Mouse (Mus musculus): ENCODE data around the gene Pik3r1. TPM values are rescaled to one million over a fixed set of nuclear protein-coding genes. Genes with fewer than 3 reads are reported as not detected.
A peak's percentile ranks its signal among the peaks of the same experiment; 100 is the strongest.

Pik3r1 gene
- polyA plus RNA-seq (2015; fragmentation: Nextera tagmentation; extraction: Ambion mirVana), result 42.2 and 48.8 TPM in 2 replicates

DNA sequence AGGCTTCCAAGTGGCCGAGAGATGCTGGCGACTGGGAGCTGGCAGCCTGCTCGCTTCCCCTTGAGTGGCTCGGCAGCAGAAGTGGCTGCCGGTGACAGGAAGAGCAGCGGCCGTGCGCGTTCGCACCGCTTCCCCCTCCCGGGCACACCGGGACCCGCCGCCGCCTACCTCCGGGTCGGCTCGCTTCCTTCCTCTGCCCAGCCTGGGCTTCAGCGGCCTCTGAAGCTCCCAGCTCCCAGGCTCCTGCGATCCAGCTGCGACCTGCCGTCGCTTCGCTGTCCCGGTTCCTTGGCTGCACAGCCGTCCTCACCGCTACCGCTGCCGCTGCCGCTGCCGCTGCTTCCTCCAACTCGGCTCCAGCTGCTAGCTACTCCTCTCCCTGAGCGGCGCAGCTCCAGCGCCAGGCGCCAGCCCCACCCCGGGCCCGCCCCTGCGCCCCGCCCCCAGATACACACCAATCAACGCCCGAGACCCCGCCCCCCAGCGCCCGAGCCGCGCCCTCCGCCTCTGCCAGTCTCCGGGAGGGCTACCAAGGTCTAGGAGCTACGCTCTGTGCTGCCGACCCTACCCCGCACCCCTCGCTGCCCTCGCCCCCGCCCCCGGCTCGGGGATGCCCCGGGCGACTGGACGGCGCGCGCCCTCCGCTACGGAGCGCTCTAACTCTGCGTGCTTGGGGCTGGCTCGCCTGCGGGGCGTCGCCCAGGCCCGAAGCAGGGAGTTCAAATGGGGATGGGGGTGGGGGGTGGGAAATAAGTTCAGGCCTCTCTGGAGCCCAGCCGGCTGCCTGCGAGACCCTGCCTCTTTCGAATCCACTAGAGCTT lies at the start of gene Pik3r1:
Pik3r1 (minus strand) TSS at position 409 of the 821 bp plus-strand sequence.
- Histone ChIP-seq H3K27me3 (replicated peaks) (no peaks in the 10 kb centered on the region), H3K9me3 (no peaks in the 10 kb centered on the region), H3K36me3 (replicated peaks) (no peaks in the 10 kb centered on the region), H3K4me2 (peak within 1 kb of the TSS; percentile 96), H3K4me3 (peak within 1 kb of the TSS; percentile 88), H3K27ac (peak within 1 kb of the TSS; percentile 97), H3K9ac (peak within 1 kb of the TSS; percentile 92), H3K4me1 (peaks cover 40% of the 10 kb centered on the region)
- WGBS, result under 1% methylated on average over 61 of the region's 76 CpGs
- peak; percentile 98 for ATAC-seq (replicated peaks)

DNA sequence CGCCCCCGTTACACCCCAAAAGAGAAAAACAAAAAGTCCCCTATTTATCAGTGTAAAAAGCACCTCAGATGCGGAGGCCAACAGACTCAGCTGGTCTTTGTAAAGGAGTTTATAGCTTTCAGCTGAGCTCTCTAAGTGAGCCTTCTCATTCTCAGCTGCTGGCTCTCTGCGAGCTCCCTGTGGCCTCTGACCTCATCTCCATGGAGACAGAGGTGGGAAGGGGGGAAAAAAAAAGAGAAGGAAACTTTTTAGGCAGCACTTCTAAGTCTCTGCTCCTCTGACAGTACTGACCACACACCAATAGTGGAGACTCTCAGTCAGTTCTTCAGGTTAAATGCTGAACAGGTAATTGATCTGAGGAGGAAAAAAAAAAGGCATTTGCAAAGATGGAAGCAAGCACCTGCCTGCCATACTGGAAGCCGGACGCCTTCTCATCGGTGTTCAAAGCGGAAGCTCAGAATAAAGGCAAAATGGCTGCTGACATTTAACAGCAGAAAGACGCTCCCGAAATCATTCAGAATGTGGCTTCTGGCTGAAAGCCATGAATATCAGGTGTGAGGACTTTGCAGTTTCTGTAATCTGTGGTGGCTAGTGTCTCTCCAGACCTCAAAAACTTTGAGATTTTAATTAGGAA lies 45.4 kb upstream of the Pik3r1 start:
- no peaks in the 10 kb centered on the region for H3K9me3 ChIP-seq
- 10% methylated on average over 10 of the region's 10 CpGs for WGBS
- H3K4me2 ChIP-seq, result peak overlapping the region; percentile 27
- H3K4me3 ChIP-seq, result no peak overlapping the region
- no peaks in the 10 kb centered on the region for H3K36me3 ChIP-seq (replicated peaks)
- peaks cover 17% of the 10 kb centered on the region for H3K4me1 ChIP-seq
- H3K27me3 ChIP-seq (replicated peaks), result no peaks in the 10 kb centered on the region
- ATAC-seq (replicated peaks), result peak; percentile 74; the same call in 1 of the 2 replicates
- no peak overlapping the region for H3K9ac ChIP-seq
- no peak overlapping the region for H3K27ac ChIP-seq

DNA sequence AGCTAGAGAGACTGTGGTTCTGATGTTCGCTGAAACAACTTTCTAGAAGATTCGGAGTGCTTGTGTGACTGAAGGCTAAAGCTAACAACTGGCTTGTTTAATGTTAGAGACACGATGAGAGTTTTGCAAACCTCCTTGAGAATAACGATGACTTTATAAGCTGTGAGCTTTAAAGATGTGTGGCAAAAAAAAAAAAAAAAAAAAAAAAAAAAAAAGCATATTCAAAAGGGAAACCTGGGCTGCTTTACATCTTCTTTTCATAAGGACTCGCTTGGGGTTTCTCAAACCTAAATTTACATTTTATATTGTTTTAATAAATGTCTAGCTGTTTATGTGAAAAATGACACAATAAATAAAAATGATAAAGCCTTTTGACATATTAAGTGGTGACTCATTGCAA lies 44.3 kb upstream of the Pik3r1 start:
- H3K4me2 ChIP-seq, result no peak overlapping the region
- ATAC-seq (replicated peaks), result no peak
- 57% methylated on average over 5 of the region's 5 CpGs for WGBS

DNA sequence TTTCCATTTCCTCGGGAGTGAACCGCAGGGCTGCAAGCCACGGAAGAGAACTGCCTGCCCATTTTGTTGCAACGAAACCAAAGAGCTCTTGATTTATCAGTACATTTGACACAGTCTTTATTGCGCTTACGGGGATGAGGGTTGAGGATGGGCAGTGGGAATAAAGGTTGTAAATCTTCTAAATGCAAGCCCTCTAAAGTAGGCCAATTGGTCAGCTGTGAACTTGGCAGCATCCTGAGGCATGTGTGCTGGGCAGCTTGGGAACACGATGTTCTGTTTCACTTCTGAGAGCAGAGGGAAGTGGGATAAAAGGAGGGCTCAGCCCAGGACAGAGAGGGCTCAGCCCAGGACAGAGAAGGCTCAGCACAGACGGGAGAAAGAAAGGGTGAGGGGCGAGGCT lies 43.9 kb upstream of the Pik3r1 start:
- Histone ChIP-seq H3K4me1 (peaks cover 17% of the 10 kb centered on the region), H3K36me3 (replicated peaks) (no peaks in the 10 kb centered on the region), H3K27me3 (replicated peaks) (no peaks in the 10 kb centered on the region), H3K9ac (no peak overlapping the region), H3K4me2 (no peak overlapping the region), H3K27ac (no peak overlapping the region), H3K4me3 (no peak overlapping the region), H3K9me3 (no peaks in the 10 kb centered on the region)
- peak; percentile 77; the same call in 1 of the 2 replicates for ATAC-seq (replicated peaks)
- WGBS, result 36% methylated on average over 9 of the region's 9 CpGs

More for the DNA sequence above, 44.3 kb upstream of the Pik3r1 start:
- Histone ChIP-seq H3K27ac (no peak overlapping the region), H3K9ac (no peak overlapping the region), H3K9me3 (no peaks in the 10 kb centered on the region), H3K36me3 (replicated peaks) (no peaks in the 10 kb centered on the region), H3K27me3 (replicated peaks) (no peaks in the 10 kb centered on the region), H3K4me1 (peaks cover 17% of the 10 kb centered on the region), H3K4me3 (no peak overlapping the region)

DNA sequence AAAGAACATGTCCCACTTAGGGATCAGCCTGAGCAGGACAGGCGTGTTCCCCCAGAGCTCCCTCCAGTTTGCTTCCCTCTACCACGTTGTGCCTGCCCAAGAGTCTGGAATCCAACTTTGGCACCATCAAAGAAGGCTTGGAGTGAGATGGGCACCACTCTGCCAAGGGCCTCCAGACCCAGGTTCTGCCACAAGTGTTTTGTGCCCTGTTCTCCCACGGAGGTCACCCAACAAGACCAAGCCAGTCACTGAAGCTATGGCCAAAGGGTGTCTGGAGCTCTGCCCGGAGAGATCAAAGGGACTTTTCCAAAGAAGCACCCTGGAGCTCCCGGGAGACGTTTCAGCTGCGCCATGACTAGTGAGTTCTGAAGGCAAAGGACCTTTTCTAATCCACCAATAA lies 42.6 kb upstream of the Pik3r1 start:
- Histone ChIP-seq H3K9me3 (no peaks in the 10 kb centered on the region), H3K4me3 (no peak overlapping the region), H3K27ac (no peak overlapping the region), H3K27me3 (replicated peaks) (no peaks in the 10 kb centered on the region), H3K9ac (no peak overlapping the region), H3K4me1 (peaks cover 17% of the 10 kb centered on the region), H3K4me2 (no peak overlapping the region), H3K36me3 (replicated peaks) (no peaks in the 10 kb centered on the region)
- WGBS, result 76% methylated on average over 7 of the region's 7 CpGs
- no peak for ATAC-seq (replicated peaks)

DNA sequence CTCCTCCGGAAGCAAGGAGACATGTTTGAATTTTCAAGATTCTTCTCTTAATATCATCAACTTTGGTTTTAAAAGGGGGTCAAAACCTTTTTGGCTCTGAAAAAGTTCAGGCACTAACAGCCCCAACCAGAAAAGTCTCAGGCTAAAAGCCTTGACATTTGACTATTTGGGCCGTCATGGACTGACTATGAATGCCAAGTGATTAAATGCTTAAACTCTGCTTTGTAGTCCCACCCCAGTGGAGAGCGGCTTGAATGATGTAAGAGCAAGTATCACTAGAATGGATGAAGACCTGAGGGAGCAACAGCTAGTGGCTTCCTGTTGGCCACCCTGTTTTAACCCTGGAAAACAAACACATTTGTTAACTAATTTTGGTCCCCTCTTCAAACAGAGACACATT lies 41.8 kb upstream of the Pik3r1 start:
- Histone ChIP-seq H3K4me3 (no peak overlapping the region), H3K27me3 (replicated peaks) (no peaks in the 10 kb centered on the region), H3K27ac (no peak overlapping the region), H3K9me3 (no peaks in the 10 kb centered on the region), H3K4me1 (peaks cover 17% of the 10 kb centered on the region), H3K36me3 (replicated peaks) (no peaks in the 10 kb centered on the region), H3K9ac (no peak overlapping the region), H3K4me2 (no peak overlapping the region)
- ATAC-seq (replicated peaks), result no peak
- WGBS, result 76% methylated on average over 3 of the region's 3 CpGs

DNA sequence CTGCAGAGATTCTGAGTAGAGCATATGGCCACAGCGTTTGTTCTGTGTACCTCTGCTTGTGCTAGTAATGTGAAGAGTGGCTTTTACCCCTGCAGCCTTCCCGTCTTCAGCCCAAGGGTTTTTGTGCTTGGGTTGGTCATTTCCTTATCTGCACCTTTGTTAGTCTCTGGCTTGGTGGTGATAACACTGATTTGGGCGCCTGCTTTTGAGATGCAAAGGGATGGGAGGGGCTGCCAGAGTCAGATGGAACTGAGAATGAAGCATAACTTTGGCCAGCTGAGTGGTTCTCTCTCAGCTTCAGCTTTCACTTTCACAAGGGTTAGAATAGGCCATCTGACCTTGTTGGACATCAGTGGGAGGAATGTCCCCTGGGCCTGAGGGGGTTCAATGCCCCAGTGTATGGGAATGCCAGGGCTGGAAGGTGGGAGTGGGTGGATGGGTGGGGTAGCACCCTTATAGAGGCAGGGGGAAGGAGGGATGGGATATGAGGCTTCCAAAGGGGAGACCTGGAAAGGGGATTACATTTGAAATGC lies 37.6 kb upstream of the Pik3r1 start:
- ATAC-seq (replicated peaks), result no peak
- H3K27ac ChIP-seq, result no peak overlapping the region
- H3K4me2 ChIP-seq, result no peak overlapping the region
- 83% methylated on average over 3 of the region's 3 CpGs for WGBS
- H3K9me3 ChIP-seq, result no peaks in the 10 kb centered on the region
- no peak overlapping the region for H3K4me3 ChIP-seq
- no peak overlapping the region for H3K9ac ChIP-seq
- no peaks in the 10 kb centered on the region for H3K36me3 ChIP-seq (replicated peaks)
- H3K4me1 ChIP-seq, result peaks cover 9% of the 10 kb centered on the region
- H3K27me3 ChIP-seq (replicated peaks), result no peaks in the 10 kb centered on the region

DNA sequence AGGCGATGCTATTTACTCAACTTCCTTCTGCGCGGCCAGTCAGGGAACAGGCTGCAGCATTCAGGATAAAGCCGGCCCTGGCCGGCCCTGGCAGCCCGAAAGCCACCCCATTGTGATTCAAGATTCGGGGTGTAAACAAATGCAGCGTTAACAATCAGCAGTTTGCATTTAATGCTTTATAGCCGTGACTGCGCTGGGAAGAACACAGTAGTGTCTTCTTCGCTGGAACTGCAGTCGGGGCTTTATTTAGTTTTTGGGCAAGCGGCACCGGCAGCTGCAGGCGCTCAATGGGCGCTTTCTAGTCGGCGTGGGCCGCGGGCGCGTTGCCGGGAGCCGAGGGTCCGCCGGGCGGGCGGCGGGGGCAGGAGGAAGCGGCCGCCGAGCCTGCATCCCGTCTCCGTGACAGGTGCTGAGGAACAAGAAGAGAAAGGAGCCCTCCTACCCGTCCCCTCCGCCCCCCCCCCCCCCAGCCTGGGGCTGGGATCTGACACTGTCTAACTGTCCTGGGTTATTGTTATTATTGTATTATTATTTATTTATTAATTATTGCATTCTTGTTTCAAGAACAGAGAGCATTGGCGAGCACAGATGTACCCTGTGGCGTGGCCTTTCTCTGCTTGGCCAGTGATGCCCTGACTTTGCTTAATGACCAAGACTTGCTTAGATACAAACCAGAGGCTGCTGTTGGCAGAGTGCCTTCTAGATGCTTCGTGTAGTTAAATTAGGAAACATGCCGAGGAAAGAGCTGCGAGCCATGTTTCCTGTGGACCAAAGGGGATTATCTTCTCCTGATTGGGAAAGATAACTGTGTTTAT lies 33.6 kb upstream of the Pik3r1 start:
- Histone ChIP-seq H3K9me3 (no peaks in the 10 kb centered on the region), H3K9ac (peak overlapping the region; percentile 51), H3K36me3 (replicated peaks) (no peaks in the 10 kb centered on the region), H3K4me2 (peak overlapping the region; percentile 62), H3K27me3 (replicated peaks) (no peaks in the 10 kb centered on the region; the same call in 1 of the 2 replicates), H3K27ac (peak overlapping the region; percentile 78), H3K4me1 (peaks cover 9% of the 10 kb centered on the region), H3K4me3 (peak overlapping the region; percentile 40)
- peak; percentile 93 for ATAC-seq (replicated peaks)
- 1% methylated on average over 41 of the region's 41 CpGs for WGBS

DNA sequence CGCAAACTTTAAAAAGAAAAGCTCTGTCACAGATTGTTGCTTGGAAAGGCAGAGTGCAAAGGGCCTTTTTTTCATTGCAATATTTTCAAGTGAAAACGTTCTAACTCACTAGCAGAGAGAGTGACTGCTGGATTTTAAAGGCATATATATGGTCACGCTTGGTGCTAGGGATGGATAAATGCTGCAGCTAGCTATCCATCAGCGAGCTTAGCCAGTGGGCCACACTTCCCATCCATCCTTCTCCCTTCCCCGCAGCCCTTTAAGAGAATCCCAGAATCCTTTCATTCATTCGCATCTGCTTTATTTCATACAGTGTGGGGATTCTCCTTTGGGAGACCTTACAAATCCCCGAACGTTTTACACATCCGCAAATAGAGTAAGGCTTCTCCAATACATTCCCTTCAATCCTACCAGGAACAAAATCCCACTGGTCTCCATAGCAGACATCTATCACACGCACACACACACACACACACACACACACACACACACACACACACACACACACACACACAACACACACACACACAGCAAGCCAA lies 32.9 kb upstream of the Pik3r1 start:
- WGBS, result 18% methylated on average over 10 of the region's 10 CpGs
- peak; percentile 65 for ATAC-seq (replicated peaks)
- Histone ChIP-seq H3K4me2 (peak overlapping the region; percentile 62), H3K27me3 (replicated peaks) (no peaks in the 10 kb centered on the region; the same call in 1 of the 2 replicates), H3K36me3 (replicated peaks) (no peaks in the 10 kb centered on the region), H3K4me1 (peaks cover 9% of the 10 kb centered on the region), H3K27ac (peak overlapping the region; percentile 78), H3K9ac (peak overlapping the region; percentile 51), H3K9me3 (no peaks in the 10 kb centered on the region), H3K4me3 (peak overlapping the region; percentile 40)

DNA sequence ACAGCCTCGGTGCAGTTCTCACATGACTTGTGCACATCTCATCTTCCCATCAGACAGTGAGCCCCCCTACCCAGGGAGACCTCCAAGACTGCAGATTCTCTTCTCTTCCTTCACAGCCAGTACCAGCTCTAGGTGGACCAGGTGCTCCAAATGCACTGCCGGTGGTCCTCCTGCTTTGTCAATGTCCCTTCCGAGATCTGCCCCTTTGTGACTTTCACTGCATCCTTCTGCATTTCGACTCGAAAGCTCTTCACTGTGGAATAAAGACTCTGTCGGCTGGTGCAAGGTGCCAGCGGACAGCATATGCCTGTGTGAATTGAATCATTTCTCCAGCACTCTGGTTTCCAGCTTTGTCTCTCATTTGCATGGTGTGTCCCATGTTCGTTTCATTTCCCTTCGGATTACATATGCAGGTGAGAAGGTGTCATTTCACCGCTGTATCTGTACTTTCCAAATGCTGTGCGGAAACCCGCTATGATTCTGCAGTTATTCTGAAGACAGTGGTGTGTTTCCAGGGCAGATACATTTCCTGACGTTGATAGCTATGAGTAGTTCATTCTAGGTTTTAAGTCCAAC lies 32.1 kb upstream of the Pik3r1 start:
- no peak overlapping the region for H3K27ac ChIP-seq
- H3K9me3 ChIP-seq, result no peaks in the 10 kb centered on the region
- WGBS, result 72% methylated on average over 13 of the region's 13 CpGs
- peaks cover 9% of the 10 kb centered on the region for H3K4me1 ChIP-seq
- H3K4me3 ChIP-seq, result no peak overlapping the region
- H3K9ac ChIP-seq, result no peak overlapping the region
- no peaks in the 10 kb centered on the region for H3K36me3 ChIP-seq (replicated peaks)
- H3K4me2 ChIP-seq, result no peak overlapping the region
- ATAC-seq (replicated peaks), result no peak
- H3K27me3 ChIP-seq (replicated peaks), result no peaks in the 10 kb centered on the region; the same call in 1 of the 2 replicates

DNA sequence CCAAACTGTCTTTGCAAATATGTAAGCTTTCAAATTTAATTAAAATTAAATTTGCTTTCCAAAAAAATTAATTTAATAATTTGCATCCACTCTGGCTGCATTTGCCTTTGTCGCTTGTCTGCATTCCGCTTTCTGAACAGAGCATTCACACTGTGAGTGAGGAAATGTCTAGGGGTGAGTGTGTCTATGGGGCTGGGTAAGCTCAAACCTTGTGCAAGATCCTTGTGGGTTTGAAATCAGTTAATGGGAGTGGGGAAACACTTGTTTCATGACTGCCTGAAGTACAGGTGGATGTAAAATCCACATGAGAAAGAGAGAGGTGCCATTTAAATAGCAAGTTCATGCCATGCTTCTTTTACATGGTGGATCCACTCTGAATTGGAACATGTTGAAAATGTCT lies 31.3 kb upstream of the Pik3r1 start:
- H3K4me1 ChIP-seq, result peaks cover 9% of the 10 kb centered on the region
- 89% methylated on average over 2 of the region's 2 CpGs for WGBS
- no peak overlapping the region for H3K4me2 ChIP-seq
- H3K36me3 ChIP-seq (replicated peaks), result no peaks in the 10 kb centered on the region
- no peak overlapping the region for H3K9ac ChIP-seq
- H3K27me3 ChIP-seq (replicated peaks), result no peaks in the 10 kb centered on the region; the same call in 1 of the 2 replicates
- H3K9me3 ChIP-seq, result no peaks in the 10 kb centered on the region
- no peak overlapping the region for H3K27ac ChIP-seq
- no peak for ATAC-seq (replicated peaks)
- no peak overlapping the region for H3K4me3 ChIP-seq
